Mouse (Mus musculus) liver, adult 2 months (tissue): Measurements from ENCODE around the gene Fcnb. TPM values are rescaled to one million over a fixed set of nuclear protein-coding genes. Genes with fewer than 3 reads are reported as not detected.

Source experiments
- DNase-seq: peaks from one replicate; pipeline ENCODE4 v3.0.0-alpha.2; 2011; ENCODE audit warnings: low read depth, low spot score; ENCODE audit errors: extremely low read depth
- H3K27ac ChIP-seq: fragments of 200-500 bp; replicated peaks from 2 replicates; pipeline ENCODE4 v1.5.1; 2012; ENCODE audit warnings: low read depth, mild to moderate bottlenecking, control low read depth, inconsistent platforms, low read length; ENCODE audit not compliant: insufficient read depth
- H3K27me3 ChIP-seq: fragments of 200-500 bp; 2 replicates; pipeline ENCODE4 v1.6.1; 2012; ENCODE audit warnings: mild to moderate bottlenecking, moderate library complexity, low read length, inconsistent platforms; ENCODE audit not compliant: control insufficient read depth, insufficient read depth
- H3K36me3 ChIP-seq: fragments of 200-500 bp; 2 replicates; pipeline ENCODE4 v1.6.1; 2012; ENCODE audit warnings: low read length, inconsistent platforms; ENCODE audit not compliant: control insufficient read depth, insufficient read depth
- H3K4me1 ChIP-seq: fragments of 200-500 bp; 2 replicates; pipeline ENCODE4 v1.6.1; 2011; ENCODE audit warnings: low read length; ENCODE audit not compliant: control insufficient read depth, insufficient read depth
- H3K4me3 ChIP-seq: fragments of 200-500 bp; 2 replicates; pipeline ENCODE4 v1.5.1; 2011; ENCODE audit warnings: low read depth, mild to moderate bottlenecking, control low read depth, low read length, moderate library complexity; ENCODE audit not compliant: insufficient read depth
- H3K79me2 ChIP-seq: fragments of 200-500 bp; 2 replicates; pipeline ENCODE4 v1.6.1; 2012; ENCODE audit warnings: inconsistent platforms, mild to moderate bottlenecking, low read length, moderate library complexity; ENCODE audit not compliant: control insufficient read depth, insufficient read depth
- H3K9ac ChIP-seq: fragments of 200-500 bp; 2 replicates; pipeline ENCODE4 v1.6.1; 2012; ENCODE audit warnings: low read depth, mild to moderate bottlenecking, control low read depth, inconsistent platforms, low read length
- CTCF ChIP-seq: fragments of 200-500 bp; IDR thresholded peaks from 2 replicates; pipeline ENCODE4 v1.5.1; 2011; ENCODE audit warnings: low read depth, low read length, control low read depth
- POLR2A ChIP-seq: fragments of 200-500 bp; IDR thresholded peaks from 2 replicates; pipeline ENCODE4 v1.6.1; 2011; ENCODE audit warnings: low read length, control low read depth; ENCODE audit not compliant: insufficient read depth; ENCODE audit errors: extremely low read depth
- WGBS: fragments of 180-500 bp; shearing (Covaris S2); methylation state at CpG from one replicate; pipeline ENCODE4 v1.1.7; 2018; 5-methylcytosine and 5-hydroxymethylcytosine counted together
- polyA plus RNA-seq: library from polyadenylated mRNA; depleted of rRNA; stranded (reverse); fragments of >200 nt; gene quantifications from 2 replicates; pipeline ENCODE4 v1.2.3, GENCODE M21; 2012
- total RNA-seq: library from RNA; depleted of rRNA; stranded (reverse); fragments of >200 nt; gene quantifications from 2 replicates; pipeline ENCODE4 v1.2.3, GENCODE M21; 2014

Fcnb gene
- total and polyA plus RNA-seq, 2 experiments: not detected

- 96% methylated on average over 9 of the region's 9 CpGs for WGBS
- Histone ChIP-seq H3K36me3 (no peaks in the 10 kb centered on the region), H3K9ac (no peak overlapping the region), H3K4me1 (peaks cover 4% of the 10 kb centered on the region; the same call in 1 of the 2 replicates), H3K4me3 (no peak overlapping the region), H3K79me2 (no peaks in the 10 kb centered on the region), H3K27ac (no peak overlapping the region), H3K27me3 (no peaks in the 10 kb centered on the region)
- no peak for DNase-seq
- TF ChIP-seq CTCF: no peak
- TF ChIP-seq POLR2A: no peak
These were observed 35.7 kb upstream of the Fcnb start for GRCm38 (mm10) chr2:28120342-28120741.

- no peaks in the 10 kb centered on the region for H3K27me3 ChIP-seq
- no peaks in the 10 kb centered on the region for H3K36me3 ChIP-seq
- H3K4me3 ChIP-seq: no peak overlapping the region
- peak; percentile 8 for DNase-seq
- H3K9ac ChIP-seq: no peak overlapping the region
- peaks cover 4% of the 10 kb centered on the region; the same call in 1 of the 2 replicates for H3K4me1 ChIP-seq
- H3K27ac ChIP-seq: no peak overlapping the region
- 45% methylated on average over 6 of the region's 6 CpGs for WGBS
- TF ChIP-seq POLR2A (no peak), CTCF (no peak)
- H3K79me2 ChIP-seq: no peaks in the 10 kb centered on the region
These were observed 33.9 kb upstream of the Fcnb start for GRCm38 (mm10) chr2:28118518-28119116.

GRCm38 (mm10) chr2:28117490-28118308, 33.0 kb upstream of the Fcnb start:
- Histone ChIP-seq H3K79me2 (no peaks in the 10 kb centered on the region), H3K36me3 (no peaks in the 10 kb centered on the region), H3K4me1 (peaks cover 4% of the 10 kb centered on the region; the same call in 1 of the 2 replicates), H3K27me3 (no peaks in the 10 kb centered on the region), H3K27ac (no peak overlapping the region), H3K9ac (no peak overlapping the region), H3K4me3 (no peak overlapping the region)
- TF ChIP-seq POLR2A: no peak
- no peak for TF ChIP-seq CTCF
- 41% methylated on average over 11 of the region's 11 CpGs for WGBS
- no peak for DNase-seq

- no peak overlapping the region for H3K27ac ChIP-seq
These were observed 24.1 kb upstream of the Fcnb start for GRCm38 (mm10) chr2:28108763-28109162.

GRCm38 (mm10) chr2:28106002-28106401, 21.3 kb upstream of the Fcnb start:
- Histone ChIP-seq H3K27me3 (no peaks in the 10 kb centered on the region), H3K36me3 (no peaks in the 10 kb centered on the region), H3K79me2 (no peaks in the 10 kb centered on the region), H3K4me1 (no peaks in the 10 kb centered on the region), H3K9ac (no peak overlapping the region), H3K4me3 (no peak overlapping the region), H3K27ac (no peak overlapping the region)
- WGBS: 73% methylated on average over 2 of the region's 2 CpGs
- no peak for DNase-seq
- TF ChIP-seq CTCF (no peak), POLR2A (no peak)

More at GRCm38 (mm10) chr2:28108763-28109162, 24.1 kb upstream of the Fcnb start:
- Histone ChIP-seq H3K4me1 (no peaks in the 10 kb centered on the region), H3K27me3 (no peaks in the 10 kb centered on the region), H3K79me2 (no peaks in the 10 kb centered on the region), H3K9ac (no peak overlapping the region), H3K36me3 (no peaks in the 10 kb centered on the region), H3K4me3 (no peak overlapping the region)
- no peak for TF ChIP-seq POLR2A
- TF ChIP-seq CTCF: no peak
- WGBS: 71% methylated on average over 5 of the region's 5 CpGs
- DNase-seq: no peak

- no peak for DNase-seq
- Histone ChIP-seq H3K4me1 (no peaks in the 10 kb centered on the region), H3K27me3 (no peaks in the 10 kb centered on the region), H3K79me2 (no peaks in the 10 kb centered on the region), H3K27ac (no peak overlapping the region), H3K9ac (no peak overlapping the region), H3K4me3 (no peak overlapping the region), H3K36me3 (no peaks in the 10 kb centered on the region)
- TF ChIP-seq CTCF: no peak
- TF ChIP-seq POLR2A: no peak
- 65% methylated on average over 2 of the region's 2 CpGs for WGBS
These were observed 19.0 kb upstream of the Fcnb start for GRCm38 (mm10) chr2:28103653-28104052.
